Mouse (Mus musculus) CH12.LX (cell line): ENCODE measurements around the gene Spib. TPM values are rescaled to one million over a fixed set of nuclear protein-coding genes. Genes with fewer than 3 reads are reported as not detected.

Experiments
- DNase-seq: peaks from one replicate; pipeline ENCODE4 v3.0.0-alpha.2; 2013; ENCODE audit errors: extremely low read depth
- H3K27ac ChIP-seq: 2 replicates; pipeline ENCODE4 v1.5.1; 2012; ENCODE audit warnings: low read depth, mild to moderate bottlenecking, control low read depth, moderate library complexity; ENCODE audit not compliant: insufficient read depth
- H3K27me3 ChIP-seq: replicated peaks from 2 replicates; pipeline ENCODE3; 2012; ENCODE audit warnings: inconsistent platforms
- H3K36me3 ChIP-seq, 2 experiments: replicated peaks in 1 of 2; 2 replicates each; pipeline versions ENCODE3 to v1.6.1; 2012; ENCODE audit warnings: inconsistent platforms in 1 of 2, low read length in 1 of 2, mild to moderate bottlenecking in 1 of 2, mixed read lengths in 1 of 2, moderate library complexity in 1 of 2; ENCODE audit not compliant: control insufficient read depth in 1 of 2, insufficient read depth in 1 of 2
- H3K4me1 ChIP-seq, 2 experiments: 2 replicates each; pipeline ENCODE4 v1.6.1; 2012; ENCODE audit warnings: inconsistent platforms in 1 of 2, moderate library complexity in 1 of 2; ENCODE audit not compliant: insufficient read depth in 2 of 2, control insufficient read depth in 1 of 2
- H3K4me2 ChIP-seq: 2 replicates; pipeline ENCODE4 v1.6.1; 2012; ENCODE audit warnings: low read depth, mild to moderate bottlenecking, control low read depth; ENCODE audit not compliant: poor library complexity, insufficient read depth, severe bottlenecking
- H3K4me3 ChIP-seq, 3 experiments: fragments of 150-350 bp in 1 of 3; sonication (generic) in 1 of 3; replicated peaks in 1 of 3; 2 replicates each; pipeline versions ENCODE3 to v1.5.1; 2011 to 2012; ENCODE audit warnings: low read depth in 2 of 3, low read length in 2 of 3, mild to moderate bottlenecking in 2 of 3, moderate library complexity in 2 of 3, control low read depth in 1 of 3, improper control_type of control experiment in 1 of 3, inconsistent platforms in 1 of 3, mixed read lengths in 1 of 3; ENCODE audit not compliant: poor library complexity in 1 of 3
- H3K79me2 ChIP-seq: replicated peaks from 2 replicates; pipeline ENCODE4 v1.6.1; 2012; ENCODE audit warnings: mild to moderate bottlenecking, moderate library complexity; ENCODE audit not compliant: control insufficient read depth, poor library complexity, insufficient read depth, severe bottlenecking; ENCODE audit errors: extremely low read depth
- H3K9ac ChIP-seq: 2 replicates; pipeline ENCODE4 v1.6.1; 2012; ENCODE audit warnings: low read depth, mild to moderate bottlenecking, control low read depth, moderate library complexity; ENCODE audit not compliant: insufficient read depth
- H3K9me3 ChIP-seq: replicated peaks from 2 replicates; pipeline ENCODE3; 2012; ENCODE audit warnings: low read length, inconsistent platforms, mixed read lengths
- CHD1 ChIP-seq: IDR thresholded peaks from 2 replicates; pipeline ENCODE4 v1.6.1; 2012; ENCODE audit warnings: low read depth, low read length, improper control_type of control experiment, inconsistent platforms
- CHD2 ChIP-seq: IDR thresholded peaks from 2 replicates; pipeline ENCODE4 v1.6.1; 2011; ENCODE audit warnings: low read length, improper control_type of control experiment
- CTCF ChIP-seq, 2 experiments: IDR thresholded peaks in 1 of 2; conservative IDR thresholded peaks in 1 of 2; 2 replicates each; pipeline ENCODE4 v1.5.1; 2011 to 2012; ENCODE audit warnings: low read depth in 2 of 2, low read length in 2 of 2, improper control_type of control experiment in 1 of 2, inconsistent platforms in 1 of 2, mild to moderate bottlenecking in 1 of 2, moderate library complexity in 1 of 2
- GABPA ChIP-seq: IDR thresholded peaks from 2 replicates; pipeline ENCODE4 v1.6.1; 2012; ENCODE audit warnings: low read depth, low read length, improper control_type of control experiment, inconsistent platforms; ENCODE audit not compliant: insufficient replicate concordance
- HCFC1 ChIP-seq: IDR thresholded peaks from 2 replicates; pipeline ENCODE4 v1.6.1; 2012; ENCODE audit warnings: low read depth, mild to moderate bottlenecking, inconsistent platforms, low read length, improper control_type of control experiment
- JUN ChIP-seq: IDR thresholded peaks from 2 replicates; pipeline ENCODE4 v1.6.1; 2011; ENCODE audit warnings: low read depth, mild to moderate bottlenecking, low read length, improper control_type of control experiment, moderate library complexity; ENCODE audit not compliant: insufficient read depth
- MAFK ChIP-seq: IDR thresholded peaks from 2 replicates; pipeline ENCODE4 v1.6.1; 2011; ENCODE audit warnings: low read length, improper control_type of control experiment; ENCODE audit not compliant: insufficient replicate concordance
- MAX ChIP-seq: IDR thresholded peaks from 2 replicates; pipeline ENCODE4 v1.6.1; 2011; ENCODE audit warnings: low read length, improper control_type of control experiment
- MAZ ChIP-seq: IDR thresholded peaks from 2 replicates; pipeline ENCODE4 v1.6.1; 2012; ENCODE audit warnings: low read depth, mild to moderate bottlenecking, inconsistent platforms, low read length, improper control_type of control experiment, moderate library complexity
- MEF2A ChIP-seq: IDR thresholded peaks from 2 replicates; pipeline ENCODE4 v1.6.1; 2014; ENCODE audit warnings: low read depth, mild to moderate bottlenecking, inconsistent platforms, low read length, improper control_type of control experiment, borderline replicate concordance
- MYC ChIP-seq: IDR thresholded peaks from 2 replicates; pipeline ENCODE4 v1.6.1; 2011; ENCODE audit warnings: low read depth, mild to moderate bottlenecking, improper control_type of control experiment, low read length
- NRF1 ChIP-seq: IDR thresholded peaks from 2 replicates; pipeline ENCODE4 v1.6.1; 2014; ENCODE audit warnings: low read depth, mild to moderate bottlenecking, inconsistent platforms, low read length, improper control_type of control experiment, moderate library complexity
- POLR2AphosphoS2 ChIP-seq: IDR thresholded peaks from 2 replicates; pipeline ENCODE4 v1.6.1; 2011; ENCODE audit warnings: low read depth, low read length, improper control_type of control experiment
- SMC3 ChIP-seq: IDR thresholded peaks from 2 replicates; pipeline ENCODE4 v1.6.1; 2011; ENCODE audit warnings: low read depth, low read length, improper control_type of control experiment
- TCF12 ChIP-seq: IDR thresholded peaks from 2 replicates; pipeline ENCODE4 v1.6.1; 2014; ENCODE audit warnings: low read depth, mild to moderate bottlenecking, inconsistent platforms, low read length, improper control_type of control experiment
- USF1 ChIP-seq: IDR thresholded peaks from 2 replicates; pipeline ENCODE4 v1.6.1; 2014; ENCODE audit warnings: low read depth, mild to moderate bottlenecking, inconsistent platforms, low read length, improper control_type of control experiment
- ZC3H11A ChIP-seq: IDR thresholded peaks from 2 replicates; pipeline ENCODE4 v1.6.1; 2012; ENCODE audit warnings: low read depth, mild to moderate bottlenecking, inconsistent platforms, low read length, improper control_type of control experiment
- ZKSCAN1 ChIP-seq: IDR thresholded peaks from 2 replicates; pipeline ENCODE4 v1.6.1; 2012; ENCODE audit warnings: low read depth, inconsistent platforms, low read length, improper control_type of control experiment, borderline replicate concordance
- ZMIZ1 ChIP-seq: IDR thresholded peaks from 2 replicates; pipeline ENCODE4 v1.6.1; 2012; ENCODE audit warnings: low read depth, mild to moderate bottlenecking, inconsistent platforms, low read length, improper control_type of control experiment
- dilution Hi-C: fragments of 300-500 bp; cut with MboI; formaldehyde crosslinking; loops from 2 replicates; pipeline ENCODE4 v1.14.3; 2020; ENCODE audit warnings: low sequenced_read_pairs; ENCODE audit not compliant: extremely low pct_unique_long_range_greater_than_20kb, extremely low pct_ligation_motif_present
- in situ Hi-C: fragments of 300-500 bp; cut with MboI; formaldehyde crosslinking; loops from 3 replicates; pipeline ENCODE4 v1.14.3; 2019; ENCODE audit warnings: low sequenced_read_pairs, low pct_ligation_motif_present, low pct_unique_long_range_greater_than_20kb, mixed read lengths
- polyA plus RNA-seq: library from polyadenylated mRNA; unstranded; fragments of >175 nt; gene quantifications from 2 replicates; pipeline ENCODE4 v1.2.1, GENCODE M21; 2012; ENCODE audit warnings: low read depth; ENCODE audit not compliant: insufficient read length
- total RNA-seq, 2 experiments: library from RNA; depleted of rRNA; stranded (reverse); fragments of 300-350 nt in 1 of 2; fragments of >200 nt in 1 of 2; gene quantifications; 2 replicates each; pipeline ENCODE4 v1.2.3; 2012 to 2014

Spib gene
- total and polyA plus RNA-seq, 3 experiments, result 194 to 336 (median 200) TPM

GRCm38 (mm10) chr7:44552141-44552908, 20.5 kb upstream of the Spib start:
- Histone ChIP-seq H3K4me2 (peak overlapping the region; percentile 82; the same call in 1 of the 2 replicates), H3K9me3 (no peaks in the 10 kb centered on the region), H3K4me1 (peaks cover 7 to 27% of the 10 kb centered on the region in 2 experiments), H3K79me2 (peaks cover 6% of the 10 kb centered on the region; the same call in 1 of the 2 replicates), H3K36me3 (peaks cover 30 to 35% of the 10 kb centered on the region in 2 experiments), H3K9ac (no peak overlapping the region; the same call in 1 of the 2 replicates), H3K27ac (no peak overlapping the region), H3K27me3 (no peaks in the 10 kb centered on the region), H3K4me3 (peak overlapping the region in 2 of 3 experiments; percentile 84 to 93)
- no peak for TF ChIP-seq NRF1
- TF ChIP-seq TCF12, result no peak
- TF ChIP-seq GABPA, result no peak
- no peak for TF ChIP-seq JUN
- TF ChIP-seq ZKSCAN1, result no peak
- TF ChIP-seq MAZ, result no peak
- TF ChIP-seq MAFK, result no peak
- TF ChIP-seq ZC3H11A, result no peak
- TF ChIP-seq MEF2A, result no peak
- TF ChIP-seq USF1, result no peak
- no peak for TF ChIP-seq CHD2
- no peak for TF ChIP-seq MAX
- no peak for TF ChIP-seq HCFC1
- TF ChIP-seq MYC, result no peak
- TF ChIP-seq CHD1, result no peak
- no peak for TF ChIP-seq ZMIZ1
- TF ChIP-seq POLR2AphosphoS2, result no peak
- DNase-seq, result no peak
- dilution Hi-C loops, result no loop called here
- in situ Hi-C loops, result loop anchor here (5.0 kb wide), 1 partner anchor 45 kb away; no protein-coding TSS in a partner anchor

GRCm38 (mm10) chr7:44551731-44552130, 19.9 kb upstream of the Spib start:
- no peak for DNase-seq
- peaks cover 30 to 37% of the 10 kb centered on the region in 2 experiments for H3K36me3 ChIP-seq
- no peak overlapping the region for H3K4me2 ChIP-seq
- in situ Hi-C loops, result loop anchor here (5.0 kb wide), 1 partner anchor 44 kb away; no protein-coding TSS in a partner anchor
- no peak for TF ChIP-seq NRF1
- TF ChIP-seq SMC3, result no peak
- no peak for TF ChIP-seq CHD2
- no peak for TF ChIP-seq MAFK
- no peak for TF ChIP-seq CTCF (conservative IDR thresholded peaks at IDR 0.05 in 1 of 2, IDR thresholded peaks at IDR 0.05 in 1 of 2; ENCODE audit: low read depth in 2 of 2, low read length in 2 of 2)
- no peak for TF ChIP-seq USF1
- TF ChIP-seq, all 38 proteins: peak for 0
- peaks cover 11 to 27% of the 10 kb centered on the region in 2 experiments for H3K4me1 ChIP-seq
- peaks cover 6% of the 10 kb centered on the region; the same call in 1 of the 2 replicates for H3K79me2 ChIP-seq
- no peaks in the 10 kb centered on the region for H3K9me3 ChIP-seq
- dilution Hi-C loops, result no loop called here
- H3K9ac ChIP-seq, result no peak overlapping the region
- no peak overlapping the region for H3K4me3 ChIP-seq
- no peak overlapping the region for H3K27ac ChIP-seq
- H3K27me3 ChIP-seq, result no peaks in the 10 kb centered on the region
